Mouse (Mus musculus): ENCODE data around the gene Cttn.

GRCm38 (mm10) chr7:144449637-144450570, 20.9 kb downstream of the Cttn start:
- TF ChIP-seq POLR2A (IDR thresholded peaks at IDR 0.05; ENCODE audit: low read depth, low read length) (no peak), CTCF (IDR thresholded peaks at IDR 0.05; ENCODE audit: extremely low read depth, insufficient read depth, insufficient read length, insufficient replicate concordance) (no peak)
